Mouse (Mus musculus): ENCODE measurements around the gene Klk1b11.
"Not testable (repeated sequence)": the region's sequence is repeated elsewhere in the genome, so short reads cannot be mapped to it uniquely, and the experiment has no call there.

DNA sequence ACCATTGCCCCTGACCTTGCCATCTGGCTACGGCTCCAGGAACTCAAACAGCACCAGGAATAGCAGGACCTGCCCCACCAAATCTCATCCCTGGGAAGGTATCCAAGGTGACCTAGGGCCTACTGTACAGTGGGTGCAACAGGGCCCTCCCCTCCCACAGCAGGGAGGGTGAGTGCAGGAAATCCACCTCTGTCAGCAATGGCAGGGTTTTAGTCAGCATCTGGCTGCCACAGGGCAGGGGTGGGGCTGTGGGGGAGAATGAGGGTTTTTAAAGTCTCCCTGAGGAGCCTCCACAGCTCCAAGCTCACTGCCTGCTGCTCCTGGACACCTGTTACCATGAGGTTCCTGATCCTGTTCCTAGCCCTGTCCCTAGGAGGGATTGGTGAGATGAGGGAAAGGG, 19.9 kb upstream of the Klk1b11 start, which contains the start of gene Klk1b9:
- not testable (repeated sequence) for TF ChIP-seq CTCF, EP300 (IDR thresholded peaks at IDR 0.05)
